Mouse (Mus musculus) urinary bladder, postnatal 14 days (tissue): ENCODE data around the gene Tmem255b.

Source experiments
- DNase-seq: peaks from one replicate; pipeline ENCODE4 v3.0.0; 2021; ENCODE audit warnings: low spot score

Gene Tmem255b

DNA sequence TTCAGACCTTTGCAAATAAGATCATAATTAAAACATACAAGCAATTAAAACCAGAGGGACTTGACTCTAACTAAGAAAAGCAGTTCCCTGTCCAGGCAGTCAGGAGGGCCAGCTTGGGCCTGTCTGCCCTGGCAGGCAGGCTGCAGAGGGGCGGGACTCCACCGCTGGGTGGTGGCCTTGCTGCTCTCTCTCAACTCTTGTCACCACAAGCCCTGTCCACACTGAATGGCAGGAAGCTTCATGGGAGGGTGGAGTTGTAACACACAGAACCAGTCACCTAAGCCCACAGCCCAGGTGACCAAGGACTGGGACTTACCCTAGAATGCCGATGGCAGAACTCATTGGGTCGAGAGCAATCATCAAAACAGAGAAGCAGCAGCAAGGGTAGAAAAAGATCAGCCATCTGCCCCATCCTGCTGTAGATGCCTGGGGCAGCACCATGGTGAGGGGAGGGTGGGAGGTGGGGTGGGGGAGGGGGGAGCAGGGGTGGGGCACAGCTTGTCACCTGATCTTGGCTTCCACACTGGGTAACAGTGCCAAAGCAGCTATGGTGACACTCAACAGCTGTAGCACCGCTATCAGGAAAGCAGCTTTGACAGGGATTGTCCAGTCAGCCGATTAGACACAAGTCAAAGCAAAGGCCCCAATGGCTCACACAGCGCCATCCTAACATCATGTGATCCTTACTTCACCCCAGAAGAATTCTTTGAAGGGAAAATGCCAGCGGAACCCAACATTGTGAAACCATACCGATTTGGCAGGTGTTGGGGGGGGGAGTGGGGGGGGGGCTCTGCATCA, 57.4 kb downstream of the Tmem255b start:
- peak; percentile 84 for DNase-seq

GRCm38 (mm10) chr8:13493011-13493410, 58.0 kb downstream of the Tmem255b start:
- DNase-seq, result no peak

DNA sequence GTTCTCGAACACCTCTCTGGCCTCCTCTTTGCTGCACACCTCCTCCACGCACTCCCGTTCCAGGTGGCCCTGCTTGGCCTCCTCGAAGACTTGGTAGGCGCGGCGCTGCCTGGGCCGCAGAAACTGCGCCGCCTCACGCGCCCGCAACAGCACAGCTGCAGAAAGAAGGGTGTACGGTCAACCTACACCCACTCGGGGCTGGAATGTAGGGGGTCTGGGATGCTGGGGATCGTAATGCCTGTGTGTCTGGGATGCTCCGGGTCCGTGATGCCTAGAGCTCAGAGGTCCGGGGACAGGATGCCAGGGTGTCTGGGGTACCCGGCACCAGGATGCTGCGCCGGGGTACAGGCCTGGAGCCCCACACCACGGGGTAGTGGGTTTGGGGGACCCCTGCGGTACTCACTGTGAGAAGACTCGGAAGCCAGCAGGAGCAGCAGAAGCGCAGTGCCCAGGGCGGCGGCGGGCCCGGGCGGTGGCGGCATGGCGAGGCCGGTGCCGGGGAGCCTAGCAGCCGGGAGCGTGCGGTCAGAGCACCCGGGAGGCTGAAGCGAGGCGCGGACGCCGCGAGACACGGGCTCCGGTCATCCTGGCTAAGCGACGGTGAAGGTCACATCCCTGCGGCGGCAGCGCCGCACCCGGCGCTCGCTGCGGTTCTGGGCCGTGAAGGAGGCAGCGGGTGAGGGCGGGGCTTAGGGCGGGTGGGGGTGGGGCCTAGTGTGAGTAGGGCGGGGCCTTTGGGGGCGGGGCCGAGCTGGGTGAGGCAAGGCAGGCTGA, 59.1 kb downstream of the Tmem255b start, which contains the start of gene Gas6:
Gas6 (minus strand) TSS at position 633 of the 774 bp plus-strand sequence.
- peak; percentile 65 for DNase-seq

DNA sequence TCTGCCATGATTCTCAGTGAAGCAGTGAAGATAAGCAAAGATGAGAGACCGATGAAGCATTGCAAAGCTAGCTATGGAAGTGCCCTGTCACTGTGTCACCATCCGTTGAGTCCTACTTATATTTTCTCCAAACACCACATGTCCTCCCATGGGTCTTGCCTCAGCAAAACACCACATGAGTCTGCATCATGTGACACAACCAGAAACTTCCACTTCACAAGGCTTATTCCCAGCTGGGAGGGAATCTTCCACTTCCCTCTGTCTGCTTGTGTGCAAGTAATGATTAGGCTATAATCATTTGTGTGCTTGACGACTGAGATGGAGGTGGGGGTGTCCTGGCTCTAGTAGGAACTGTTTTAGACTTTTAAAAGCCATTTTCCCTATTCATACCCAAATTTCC, 66.2 kb downstream of the Tmem255b start:
- DNase-seq, result no peak

- no peak for DNase-seq
Observed at GRCm38 (mm10) chr8:13503936-13504606, 69.1 kb downstream of the Tmem255b start.

GRCm38 (mm10) chr8:13504894-13505674, 70.1 kb downstream of the Tmem255b start:
- no peak for DNase-seq

- DNase-seq, result peak; percentile 87
Observed at GRCm38 (mm10) chr8:13506849-13507248, 71.9 kb downstream of the Tmem255b start.

DNA sequence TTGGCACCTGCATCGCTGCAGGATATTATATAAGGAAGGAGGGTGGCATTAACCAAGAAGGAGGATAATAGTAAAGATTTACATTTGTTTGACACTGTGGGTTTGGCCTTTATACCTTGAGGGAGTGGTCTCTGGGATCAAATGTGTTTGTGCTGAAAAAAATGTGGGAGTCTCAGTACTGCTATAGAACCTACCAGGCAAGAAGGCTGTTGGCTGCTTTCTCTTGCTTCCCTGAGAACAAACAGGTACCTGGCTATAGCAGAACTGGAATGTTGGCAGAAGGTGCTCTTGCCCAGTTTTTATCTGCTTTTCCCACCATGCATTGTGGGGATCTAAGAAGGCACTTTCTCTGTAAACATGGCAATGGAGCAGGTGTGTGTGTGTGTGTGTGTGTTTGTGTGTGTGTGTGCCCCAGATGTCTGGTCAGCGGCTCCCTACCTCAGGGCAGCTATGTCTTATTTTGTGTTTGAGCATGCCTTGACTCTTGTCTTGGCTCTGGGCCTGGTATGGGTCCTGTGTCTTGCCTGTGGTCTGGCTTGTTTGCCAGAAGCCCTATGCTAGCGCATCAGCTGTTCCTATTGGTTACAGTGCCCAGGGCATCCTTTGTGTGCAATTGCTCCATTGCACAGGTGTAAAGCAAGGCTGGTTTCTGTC, 72.4 kb downstream of the Tmem255b start:
- DNase-seq, result no peak

DNA sequence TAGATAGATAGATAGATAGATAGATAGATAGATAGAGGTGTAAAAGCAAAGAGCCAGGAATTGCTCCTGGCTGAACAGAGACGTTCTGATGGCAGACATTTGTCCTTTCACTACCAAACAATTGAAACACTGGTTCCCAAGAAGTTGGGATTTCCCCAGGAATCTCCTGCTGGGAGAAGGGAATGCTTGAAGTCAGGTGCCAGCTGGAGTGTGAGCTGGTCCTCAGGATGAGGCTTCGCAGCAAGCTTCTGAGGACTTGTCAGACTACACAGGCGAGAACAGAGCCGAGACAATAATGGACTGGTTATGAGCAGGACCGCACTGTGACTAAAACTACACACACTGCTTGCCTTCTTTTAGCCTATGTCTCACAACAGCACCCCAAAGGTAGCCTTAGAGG, 77.0 kb downstream of the Tmem255b start:
- no peak for DNase-seq

- no peak for DNase-seq
Observed at GRCm38 (mm10) chr8:13512677-13513076, 77.7 kb downstream of the Tmem255b start.

DNA sequence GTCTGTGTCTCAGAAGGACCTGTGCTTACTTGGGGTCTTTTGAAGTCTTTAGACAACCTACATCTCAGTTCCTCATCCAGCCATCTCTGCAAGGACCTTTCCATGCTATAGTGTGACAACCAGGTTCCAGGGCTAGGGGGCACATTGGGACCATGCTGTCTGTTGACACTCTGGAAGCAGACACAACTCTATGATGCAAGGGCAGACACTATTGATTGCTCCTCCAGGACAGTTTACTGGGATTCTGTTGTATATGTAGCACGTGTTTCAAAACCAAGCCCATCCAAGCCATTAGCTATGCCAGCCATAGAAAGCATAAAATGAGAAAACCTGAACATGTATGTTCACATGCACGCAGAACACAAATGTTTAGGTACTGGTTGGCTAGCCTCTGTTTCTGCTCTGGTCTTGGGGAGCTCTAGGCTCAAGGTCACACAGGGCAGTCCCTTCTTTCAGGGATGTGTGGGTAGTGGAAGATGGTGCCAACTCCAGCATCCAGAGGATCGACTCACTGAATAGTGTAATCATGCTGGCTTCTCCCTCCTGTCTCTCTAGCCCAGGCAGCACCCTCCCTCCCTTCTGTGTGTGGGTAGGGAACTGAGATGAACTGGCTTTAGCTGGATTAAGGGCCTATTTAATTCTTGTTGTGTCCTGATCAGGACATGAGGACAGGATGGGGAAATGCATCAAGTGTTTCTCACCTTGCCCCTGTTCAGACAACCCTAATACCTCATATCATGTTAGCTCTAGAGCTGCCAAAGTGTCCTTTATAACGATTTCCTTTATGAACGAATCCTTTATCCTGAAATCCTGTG, 78.8 kb downstream of the Tmem255b start:
- no peak for DNase-seq

- peak; percentile 74 for DNase-seq
Observed at GRCm38 (mm10) chr8:13516011-13516442, 81.0 kb downstream of the Tmem255b start.

GRCm38 (mm10) chr8:13516728-13517127, 81.7 kb downstream of the Tmem255b start:
- no peak for DNase-seq

- DNase-seq, result no peak
Observed at GRCm38 (mm10) chr8:13517284-13517781, 82.3 kb downstream of the Tmem255b start.
